Mouse (Mus musculus) T-helper 2 cell (primary cell): ENCODE data around the gene Ccdc173.

Source experiments
- in situ Hi-C: fragments of 300-600 bp; cut with MboI, MseI; formaldehyde crosslinking; loops from one replicate; pipeline ENCODE4 v1.15.1; 2025; ENCODE audit warnings: high pct_unique_total_duplicates

Gene Ccdc173

GRCm38 (mm10) chr2:69790285-69790684 is 910 bp upstream of the Ccdc173 start:
- in situ Hi-C loops = loop anchor here (5.0 kb wide), 1 partner anchor 68 kb away; the partner anchor contains the start of gene Ppig

GRCm38 (mm10) chr2:69788974-69789373 is 401 bp downstream of the Ccdc173 start:
- in situ Hi-C loops = no loop called here

- in situ Hi-C loops = no loop called here
Measured at GRCm38 (mm10) chr2:69778836-69779177, 10.6 kb downstream of the Ccdc173 start.

GRCm38 (mm10) chr2:69777985-69778835 is 11.2 kb downstream of the Ccdc173 start:
- in situ Hi-C loops = no loop called here

- in situ Hi-C loops = no loop called here
Measured at GRCm38 (mm10) chr2:69773331-69773730, 16.0 kb downstream of the Ccdc173 start.

GRCm38 (mm10) chr2:69764716-69765115 is 24.7 kb downstream of the Ccdc173 start:
- in situ Hi-C loops = no loop called here

- in situ Hi-C loops = no loop called here
Measured at GRCm38 (mm10) chr2:69763340-69763739, 26.0 kb downstream of the Ccdc173 start.

- in situ Hi-C loops = no loop called here
Measured at GRCm38 (mm10) chr2:69760980-69761379, 28.4 kb downstream of the Ccdc173 start.

GRCm38 (mm10) chr2:69745091-69745490 is 44.3 kb downstream of the Ccdc173 start:
- in situ Hi-C loops = no loop called here

- in situ Hi-C loops = loop anchor here (5.0 kb wide), 1 partner anchor 69 kb away; no protein-coding TSS in a partner anchor
Measured at GRCm38 (mm10) chr2:69723519-69723825, 65.9 kb downstream of the Ccdc173 start.

- in situ Hi-C loops = loop anchor here (5.0 kb wide), 1 partner anchor 69 kb away; no protein-coding TSS in a partner anchor
Measured at GRCm38 (mm10) chr2:69722650-69723518, 66.5 kb downstream of the Ccdc173 start.

GRCm38 (mm10) chr2:69722273-69722649 is 67.1 kb downstream of the Ccdc173 start, which contains the start of gene Ppig:
Gene Ppig, plus strand, starts transcription at chr2:69722545.
- in situ Hi-C loops = loop anchor here (5.0 kb wide), 1 partner anchor 70 kb away; no protein-coding TSS in a partner anchor

- in situ Hi-C loops = no loop called here
Measured at GRCm38 (mm10) chr2:69719121-69719520, 70.3 kb downstream of the Ccdc173 start.

GRCm38 (mm10) chr2:69716483-69716882 is 72.9 kb downstream of the Ccdc173 start:
- in situ Hi-C loops = no loop called here

- in situ Hi-C loops = no loop called here
Measured at GRCm38 (mm10) chr2:69714126-69714525, 75.2 kb downstream of the Ccdc173 start.

GRCm38 (mm10) chr2:69713626-69714014 is 75.8 kb downstream of the Ccdc173 start:
- in situ Hi-C loops = no loop called here

- in situ Hi-C loops = no loop called here
Measured at GRCm38 (mm10) chr2:69712981-69713625, 76.3 kb downstream of the Ccdc173 start, which contains the start of gene Fastkd1. Gene Fastkd1, minus strand, starts transcription at chr2:69713516.

GRCm38 (mm10) chr2:69712171-69712570 is 77.2 kb downstream of the Ccdc173 start:
- in situ Hi-C loops = no loop called here
